Mouse (Mus musculus): Measurements from ENCODE around the gene Dab2ip.

Dab2ip gene

GRCm38 (mm10) chr2:35558826-35559550, 922 bp downstream of the Dab2ip start:
- DNase-seq (ENCODE audit: low spot score in 2 of 2), result no peak

GRCm38 (mm10) chr2:35559551-35559835, 1.4 kb downstream of the Dab2ip start:
- DNase-seq (ENCODE audit: low spot score in 2 of 2), result no peak

- no peak for DNase-seq (ENCODE audit: low spot score in 2 of 2)
These were observed 5.7 kb downstream of the Dab2ip start for GRCm38 (mm10) chr2:35563722-35564121.

DNA sequence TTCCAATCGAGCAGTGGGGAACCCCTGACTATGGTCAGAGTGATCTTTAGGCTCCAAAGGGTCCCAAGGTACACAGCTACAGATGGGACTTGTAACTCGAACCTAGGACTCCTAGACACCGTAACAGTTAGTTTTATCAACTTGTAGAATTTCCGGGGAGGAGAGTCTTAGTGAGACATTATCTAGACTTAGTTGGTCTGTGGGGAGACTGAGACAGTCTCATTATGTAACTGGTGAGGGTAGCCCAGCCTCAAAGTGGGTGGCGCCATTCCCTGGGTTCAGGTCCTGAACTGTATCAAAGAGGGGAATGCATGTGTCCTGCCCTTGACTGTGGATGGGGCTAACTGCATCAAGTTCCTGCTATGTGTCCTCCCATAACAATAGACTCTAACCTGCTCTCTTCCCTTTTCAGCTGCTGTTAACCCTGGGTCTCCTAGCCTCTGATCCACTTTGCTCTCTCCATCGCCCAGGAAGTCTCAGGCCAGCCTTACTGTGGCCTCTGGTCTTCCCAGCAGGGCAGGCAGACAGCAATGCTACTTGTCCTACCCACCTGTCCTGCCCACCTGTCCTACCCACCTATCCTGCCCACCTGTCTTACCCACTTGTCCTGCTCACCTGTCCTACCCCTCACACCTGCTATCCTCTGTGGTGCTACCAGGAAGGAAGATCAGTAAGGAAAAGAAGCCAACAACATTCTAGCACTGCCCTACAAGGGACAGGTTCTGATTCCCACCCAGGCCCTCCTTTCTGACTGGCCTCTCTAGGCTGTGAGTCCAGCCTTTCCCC, 7.2 kb downstream of the Dab2ip start:
- DNase-seq (ENCODE audit: low spot score in 2 of 2), result no peak

DNA sequence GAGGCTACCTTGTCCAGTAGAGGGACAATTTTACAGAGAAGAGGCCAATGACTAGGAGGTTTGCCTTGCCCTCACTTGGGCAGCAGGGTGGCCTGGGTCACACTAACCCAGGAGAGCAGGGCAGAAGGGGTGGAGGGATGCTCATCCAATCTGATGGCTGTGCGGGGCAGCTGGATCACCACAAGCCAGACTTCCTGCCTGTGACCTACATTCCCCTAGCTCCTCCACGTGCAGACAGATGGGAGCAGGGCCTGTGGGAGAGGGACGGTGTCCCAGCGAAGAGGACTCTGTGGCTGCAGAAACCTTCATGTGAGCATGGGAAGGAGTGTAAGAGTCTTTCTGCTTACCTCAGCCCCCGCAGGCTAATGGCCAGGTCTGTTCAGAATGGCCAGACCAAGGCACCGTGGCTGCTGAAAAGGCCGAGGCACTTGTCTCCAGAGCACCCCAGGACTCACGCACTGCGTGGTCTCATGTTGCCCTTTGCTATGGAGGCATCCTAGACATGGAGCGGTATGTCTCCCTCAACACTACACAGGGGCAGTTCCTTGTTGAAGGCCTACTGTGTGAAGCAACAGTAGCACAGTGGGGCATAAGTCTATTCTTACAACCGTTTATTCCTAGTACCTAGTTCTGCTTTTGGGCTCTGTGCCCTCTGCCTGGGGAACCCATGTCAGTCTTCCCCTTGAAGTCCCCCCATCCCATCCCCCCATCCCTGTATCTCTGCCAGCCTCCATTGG, 9.1 kb downstream of the Dab2ip start:
- DNase-seq (ENCODE audit: low spot score in 2 of 2), result no peak

- no peak for DNase-seq (ENCODE audit: low spot score in 2 of 2)
These were observed 9.7 kb downstream of the Dab2ip start for GRCm38 (mm10) chr2:35567694-35568149.

DNA sequence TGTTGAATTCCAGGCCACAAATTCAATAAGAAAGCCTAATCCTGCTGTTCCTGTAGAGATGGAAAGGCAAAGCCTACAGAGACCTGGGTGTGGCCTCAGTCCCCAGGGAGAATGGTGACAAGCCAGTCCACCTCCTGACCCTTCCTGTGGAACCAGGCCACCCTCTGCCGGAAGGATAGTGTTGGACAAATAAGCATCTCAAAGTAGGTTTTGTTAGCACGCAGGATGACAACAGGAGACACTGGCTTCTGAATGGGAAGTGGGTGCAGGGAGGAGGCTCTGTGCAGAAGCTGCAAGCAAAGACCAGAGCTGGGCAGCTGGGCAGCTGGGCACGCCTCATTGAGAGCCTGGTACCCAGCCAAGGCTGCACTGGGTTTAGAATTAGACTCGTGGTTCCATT, 12.7 kb downstream of the Dab2ip start:
- no peak for DNase-seq (ENCODE audit: low spot score in 2 of 2)

DNA sequence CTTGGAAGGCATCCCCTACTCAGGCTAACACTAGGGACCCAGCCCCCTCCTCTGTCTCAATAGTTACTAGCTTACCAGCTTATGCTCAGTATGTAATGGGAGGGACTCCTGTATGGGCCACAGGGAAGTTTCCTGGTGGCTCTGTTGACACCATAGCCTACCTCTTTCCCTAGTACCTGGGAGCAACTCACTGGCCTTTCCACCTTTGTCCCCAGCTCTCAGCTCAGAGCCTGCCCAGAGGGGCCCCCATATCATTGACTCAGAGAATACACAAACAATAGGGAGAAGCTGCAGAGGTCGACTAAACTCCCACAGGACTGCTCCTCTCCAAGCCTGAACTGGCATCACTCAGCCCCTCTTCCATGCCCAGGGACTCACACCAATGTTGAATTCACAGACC, 16.6 kb downstream of the Dab2ip start:
- DNase-seq (ENCODE audit: low spot score in 2 of 2), result no peak

DNA sequence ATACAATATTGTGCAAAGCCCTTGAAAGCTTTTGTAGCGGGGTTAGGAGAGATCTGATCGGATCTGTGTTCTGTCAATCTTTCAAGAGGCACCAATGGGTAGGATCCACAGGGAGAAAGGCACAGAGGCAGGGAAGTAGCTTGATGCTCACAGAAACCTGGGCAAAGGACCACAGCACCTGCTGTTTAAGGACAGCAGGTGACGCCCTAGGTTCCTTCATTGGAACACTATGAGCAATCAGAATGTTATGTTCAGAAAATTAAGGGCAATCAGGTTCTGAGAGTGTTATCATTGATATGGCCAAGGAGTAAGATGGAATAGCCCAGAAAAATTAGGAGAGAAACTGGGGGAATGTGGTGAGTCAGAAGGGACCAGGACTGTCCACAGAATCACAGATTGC, 18.6 kb downstream of the Dab2ip start:
- no peak for DNase-seq (ENCODE audit: low spot score in 2 of 2)

DNA sequence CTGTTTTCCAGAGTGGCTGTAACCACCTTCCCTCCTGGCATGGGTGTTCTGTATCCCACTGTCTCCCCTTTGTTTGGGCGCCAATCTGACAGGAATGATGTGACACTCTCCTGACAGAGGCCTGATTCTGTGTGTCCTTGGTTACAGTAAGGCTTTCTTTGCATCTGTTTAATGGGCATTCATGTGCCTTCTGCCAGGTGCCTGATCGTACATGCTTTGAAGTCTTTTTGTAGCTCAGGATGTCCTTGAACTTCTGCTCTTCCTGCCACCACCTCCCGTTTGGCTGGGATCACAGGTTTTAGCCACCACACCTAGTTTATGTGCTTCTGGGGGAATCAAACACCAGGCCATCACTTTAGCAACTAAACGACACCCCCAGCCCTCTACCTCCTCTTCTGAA, 22.0 kb downstream of the Dab2ip start:
- DNase-seq (ENCODE audit: low spot score in 2 of 2), result no peak

DNA sequence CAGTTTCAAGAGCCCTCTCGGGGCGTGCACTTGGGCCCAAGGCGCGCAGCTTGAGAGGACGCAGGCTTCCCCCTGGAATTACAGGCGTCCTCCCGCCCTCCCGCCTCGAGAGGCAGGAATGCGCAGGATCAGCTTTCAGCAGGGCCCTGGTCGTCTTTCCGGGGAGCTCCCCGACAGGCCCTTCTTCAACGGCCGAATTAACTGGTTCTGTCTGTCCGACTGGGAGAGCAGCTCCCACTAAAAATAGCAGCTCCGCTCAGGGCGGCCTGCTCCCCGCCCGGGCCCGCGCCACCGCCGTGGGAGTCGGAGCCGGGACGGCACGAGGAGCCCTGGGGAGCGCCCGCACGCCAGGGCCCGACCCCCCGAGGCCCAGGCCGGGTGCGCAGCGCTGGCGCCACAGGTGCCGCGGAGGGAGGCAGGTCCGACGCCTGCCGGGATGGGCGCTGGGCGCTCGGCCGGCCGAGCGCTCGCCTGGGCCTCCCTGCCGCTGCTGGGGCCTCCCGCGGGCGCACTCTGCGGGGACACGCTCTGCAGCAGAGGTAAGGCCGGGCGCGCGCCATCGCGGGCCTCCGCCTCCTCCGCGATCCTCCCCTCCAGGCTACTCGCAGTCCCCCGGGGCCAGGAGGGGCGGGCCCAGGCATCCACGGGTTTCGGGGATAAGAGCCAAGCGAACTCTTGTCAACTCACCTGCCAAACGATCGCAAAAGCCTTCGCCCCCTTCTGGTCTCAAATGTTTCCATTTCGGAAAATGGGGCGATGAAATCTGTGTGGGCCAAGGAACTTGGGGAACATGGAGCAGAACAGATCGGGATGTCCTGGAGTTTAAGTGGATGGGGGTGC, 23.7 kb downstream of the Dab2ip start:
- no peak for DNase-seq (ENCODE audit: low spot score in 2 of 2)

- DNase-seq (ENCODE audit: low spot score in 2 of 2), result peak; percentile 22 to 24
These were observed 24.4 kb downstream of the Dab2ip start for GRCm38 (mm10) chr2:35582341-35582941.

DNA sequence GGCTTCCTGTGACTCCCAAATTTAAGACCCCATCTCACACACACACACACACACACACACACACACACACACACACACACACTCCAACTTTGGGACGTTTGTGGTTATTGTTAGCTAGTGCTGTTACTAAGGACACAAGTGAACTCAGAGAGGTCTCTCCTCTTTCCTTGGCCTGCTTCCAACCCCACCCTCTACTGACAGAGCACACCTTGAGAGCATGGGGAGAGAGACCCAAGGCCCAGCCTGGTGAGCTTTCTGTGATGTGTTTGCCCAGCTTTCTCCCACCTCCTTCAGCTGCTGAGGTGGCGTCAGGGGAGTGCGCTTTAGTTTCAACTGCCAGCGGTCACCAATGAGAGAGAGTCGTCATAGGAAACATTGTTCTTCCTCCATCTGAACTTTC, 25.3 kb downstream of the Dab2ip start:
- no peak for DNase-seq (ENCODE audit: low spot score in 2 of 2)

DNA sequence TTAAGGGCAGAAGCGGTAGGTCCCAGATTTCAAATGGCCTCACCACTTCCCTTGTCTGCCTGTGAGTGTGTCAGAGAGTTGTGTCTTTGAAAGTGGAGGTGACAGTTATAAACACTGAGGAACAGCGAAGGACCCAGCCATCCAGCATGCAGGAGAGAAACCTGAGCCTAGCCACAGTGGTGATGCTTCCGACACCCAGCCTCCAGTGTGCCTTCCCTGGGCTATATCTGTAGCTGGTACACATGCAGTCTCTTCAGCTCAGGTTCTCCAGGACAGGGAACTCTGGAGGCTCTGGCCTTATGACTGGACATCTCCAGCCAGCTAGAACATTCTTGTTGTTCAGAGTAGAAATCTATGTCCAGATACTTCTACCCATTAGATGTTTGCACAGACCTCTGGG, 25.9 kb downstream of the Dab2ip start:
- no peak for DNase-seq (ENCODE audit: low spot score in 2 of 2)

DNA sequence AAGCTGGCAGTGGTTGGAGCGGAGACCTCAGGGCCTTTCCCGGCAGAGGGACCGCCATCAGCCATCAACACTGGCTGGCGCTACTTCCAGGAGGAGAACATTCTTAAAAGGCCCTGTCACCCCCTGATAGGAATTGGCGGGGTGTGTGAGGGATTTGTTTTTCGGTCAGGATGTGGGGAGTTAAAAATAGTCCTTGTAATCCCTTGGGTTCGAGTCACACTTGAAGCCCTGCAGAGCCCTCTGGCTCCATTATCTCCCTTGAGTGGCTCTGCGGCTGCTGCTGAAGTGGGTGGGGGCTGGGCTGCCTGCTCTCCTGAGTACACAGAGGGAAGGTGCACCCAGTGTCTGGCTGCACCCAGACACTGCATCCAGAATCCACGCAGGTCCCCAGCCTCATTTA, 30.3 kb downstream of the Dab2ip start:
- DNase-seq (ENCODE audit: low spot score in 2 of 2), result no peak

GRCm38 (mm10) chr2:35589385-35589784, 31.3 kb downstream of the Dab2ip start:
- DNase-seq (ENCODE audit: low spot score in 2 of 2), result no peak

GRCm38 (mm10) chr2:35589800-35590199, 31.7 kb downstream of the Dab2ip start:
- DNase-seq (ENCODE audit: low spot score in 2 of 2), result no peak

- no peak for DNase-seq (ENCODE audit: low spot score in 2 of 2)
These were observed 34.1 kb downstream of the Dab2ip start for GRCm38 (mm10) chr2:35591961-35592724.

DNA sequence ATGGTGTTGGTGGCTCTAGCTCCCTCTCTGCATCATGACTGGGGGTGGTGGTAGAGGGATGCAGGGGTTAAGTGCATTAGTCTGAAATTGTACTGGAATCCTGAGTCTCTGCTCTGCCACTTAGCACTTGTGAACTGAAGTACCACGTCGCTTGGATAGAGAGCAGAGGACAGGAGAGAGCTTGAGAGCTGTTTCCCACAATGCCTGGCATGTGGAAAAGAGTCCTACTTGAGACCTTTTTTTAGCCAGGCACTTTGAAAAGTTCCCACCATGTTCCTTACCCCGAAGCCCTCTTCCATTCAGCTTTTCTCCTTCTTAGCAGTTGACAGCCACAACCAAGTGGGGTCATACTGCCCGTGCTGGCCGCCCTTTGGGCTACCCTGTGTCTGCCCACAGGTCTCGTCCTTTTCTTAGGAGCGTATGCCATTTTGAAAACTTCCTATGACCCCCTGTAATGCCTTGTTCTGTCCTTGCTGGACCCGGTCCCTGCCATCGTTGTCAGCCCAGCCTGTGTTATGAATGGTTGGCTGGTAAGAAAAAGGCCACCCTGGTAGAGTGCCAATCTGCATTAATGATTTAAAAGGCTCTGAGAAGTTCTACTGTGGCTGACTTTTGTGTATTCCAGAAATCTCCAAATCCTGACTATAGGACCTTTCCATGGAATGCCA, 34.8 kb downstream of the Dab2ip start:
- DNase-seq (ENCODE audit: low spot score in 2 of 2), result no peak

- DNase-seq (ENCODE audit: low spot score in 2 of 2), result no peak
These were observed 35.8 kb downstream of the Dab2ip start for GRCm38 (mm10) chr2:35593889-35594288.
